Mouse (Mus musculus): Measurements from ENCODE around the gene Ffar4. TPM values are rescaled to one million over a fixed set of nuclear protein-coding genes. Genes with fewer than 3 reads are reported as not detected.

The Ffar4 gene
- total and polyA plus RNA-seq, 3 experiments: not detected

- Histone ChIP-seq H3K9me3 (replicated peaks; ENCODE audit: insufficient read depth, low read length) (no peaks in the 10 kb centered on the region), H3K79me2 (ENCODE audit: control insufficient read depth, insufficient read depth, low read length, poor library complexity) (no peaks in the 10 kb centered on the region), H3K4me1 (ENCODE audit: control insufficient read depth in 1 of 2, insufficient read depth in 2 of 2, low read length in 2 of 2) (no peaks in the 10 kb centered on the region), H3K36me3 (ENCODE audit: control insufficient read depth in 1 of 2, insufficient read depth in 2 of 2, low read length in 2 of 2) (no peaks in the 10 kb centered on the region), H3K9ac (ENCODE audit: control insufficient read depth, low read depth, low read length, poor library complexity, severe bottlenecking) (no peak overlapping the region), H3K27me3 (ENCODE audit: control insufficient read depth in 1 of 2, insufficient read depth in 2 of 2, low read length in 2 of 2) (peaks cover 0 to 2% of the 10 kb centered on the region in 2 experiments; a peak in 1 of 4 replicates), H3K27ac (ENCODE audit: control insufficient read depth, low read depth, low read length) (no peak overlapping the region), H3K4me3 (ENCODE audit: control insufficient read depth in 1 of 2, insufficient read depth in 1 of 2, low read depth in 2 of 2, low read length in 2 of 2) (no peak overlapping the region)
- TF ChIP-seq SIN3A (IDR thresholded peaks at IDR 0.05; ENCODE audit: low read length) (no peak), EP300 (IDR thresholded peaks at IDR 0.05; ENCODE audit: low read depth in 1 of 2, low read length in 2 of 2) (no peak), CHD2 (IDR thresholded peaks at IDR 0.05; ENCODE audit: low read length) (no peak), ZKSCAN1 (IDR thresholded peaks at IDR 0.05; ENCODE audit: low read depth, low read length) (no peak), E2F4 (IDR thresholded peaks at IDR 0.05; ENCODE audit: borderline replicate concordance, low read depth, low read length) (no peak), UBTF (IDR thresholded peaks at IDR 0.05; ENCODE audit: borderline replicate concordance, insufficient read depth, low read depth, low read length) (no peak), ZMIZ1 (IDR thresholded peaks at IDR 0.05; ENCODE audit: low read depth, low read length) (no peak), HCFC1 (IDR thresholded peaks at IDR 0.05; ENCODE audit: low read depth, low read length) (no peak), USF1 (IDR thresholded peaks at IDR 0.05; ENCODE audit: low read depth, low read length) (no peak), ZNF384 (IDR thresholded peaks at IDR 0.05; ENCODE audit: low read depth, low read length) (no peak), RAD21 (IDR thresholded peaks at IDR 0.05; ENCODE audit: low read depth, low read length) (no peak), POLR2AphosphoS5 (IDR thresholded peaks at IDR 0.05; ENCODE audit: borderline replicate concordance, low read depth, low read length) (no peak), MAX (IDR thresholded peaks at IDR 0.05; ENCODE audit: low read length) (no peak), ZC3H11A (IDR thresholded peaks at IDR 0.05; ENCODE audit: low read depth, low read length) (no peak), MYC (IDR thresholded peaks at IDR 0.05; ENCODE audit: low read depth, low read length) (no peak), NELFE (IDR thresholded peaks at IDR 0.05; ENCODE audit: low read depth, low read length) (no peak), TAL1 (IDR thresholded peaks at IDR 0.05; ENCODE audit: low read length) (no peak), POLR2A (IDR thresholded peaks at IDR 0.05; ENCODE audit: control insufficient read depth in 1 of 2, insufficient read depth in 1 of 2, low read depth in 1 of 2, low read length in 2 of 2, poor library complexity in 1 of 2) (no peak)
- no peak for DNase-seq (ENCODE audit: low read depth, low spot score)
These were observed 13.8 kb upstream of the Ffar4 start for GRCm38 (mm10) chr19:38082931-38083525.

- peaks cover 0 to 2% of the 10 kb centered on the region in 2 experiments; a peak in 1 of 4 replicates for H3K27me3 ChIP-seq (ENCODE audit: control insufficient read depth in 1 of 2, insufficient read depth in 2 of 2, low read length in 2 of 2)
- no peak overlapping the region for H3K4me3 ChIP-seq (ENCODE audit: control insufficient read depth in 1 of 2, insufficient read depth in 1 of 2, low read depth in 2 of 2, low read length in 2 of 2)
- H3K36me3 ChIP-seq (ENCODE audit: control insufficient read depth in 1 of 2, insufficient read depth in 2 of 2, low read length in 2 of 2): peaks cover 0 to 7% of the 10 kb centered on the region in 2 experiments; a peak in 2 of 4 replicates
- H3K9ac ChIP-seq (ENCODE audit: control insufficient read depth, low read depth, low read length, poor library complexity, severe bottlenecking): no peak overlapping the region
- H3K9me3 ChIP-seq (replicated peaks; ENCODE audit: insufficient read depth, low read length): no peaks in the 10 kb centered on the region
- H3K27ac ChIP-seq (ENCODE audit: control insufficient read depth, low read depth, low read length): no peak overlapping the region
- H3K4me1 ChIP-seq (ENCODE audit: control insufficient read depth in 1 of 2, insufficient read depth in 2 of 2, low read length in 2 of 2): peaks cover 0 to 6% of the 10 kb centered on the region in 2 experiments; a peak in 2 of 4 replicates
- no peak for DNase-seq (ENCODE audit: low read depth, low spot score)
- no peaks in the 10 kb centered on the region for H3K79me2 ChIP-seq (ENCODE audit: control insufficient read depth, insufficient read depth, low read length, poor library complexity)
- TF ChIP-seq MAFK (IDR thresholded peaks at IDR 0.05; ENCODE audit: borderline replicate concordance, low read depth, low read length) (no peak), USF2 (IDR thresholded peaks at IDR 0.05; ENCODE audit: borderline replicate concordance in 1 of 2, insufficient read depth in 1 of 2, low read depth in 1 of 2, low read length in 2 of 2) (no peak), SIN3A (IDR thresholded peaks at IDR 0.05; ENCODE audit: low read length) (no peak), GATA1 (IDR thresholded peaks at IDR 0.05; ENCODE audit: low read depth, low read length) (no peak), HCFC1 (IDR thresholded peaks at IDR 0.05; ENCODE audit: low read depth, low read length) (no peak), TBP (IDR thresholded peaks at IDR 0.05; ENCODE audit: low read depth, low read length) (no peak)
These were observed 11.0 kb upstream of the Ffar4 start for GRCm38 (mm10) chr19:38085841-38086240.
